Mouse (Mus musculus): ENCODE data around the gene Bud31.
"Not testable (repeated sequence)": the region's sequence is repeated elsewhere in the genome, so short reads cannot be mapped to it uniquely, and the experiment has no call there.

Bud31 gene

DNA sequence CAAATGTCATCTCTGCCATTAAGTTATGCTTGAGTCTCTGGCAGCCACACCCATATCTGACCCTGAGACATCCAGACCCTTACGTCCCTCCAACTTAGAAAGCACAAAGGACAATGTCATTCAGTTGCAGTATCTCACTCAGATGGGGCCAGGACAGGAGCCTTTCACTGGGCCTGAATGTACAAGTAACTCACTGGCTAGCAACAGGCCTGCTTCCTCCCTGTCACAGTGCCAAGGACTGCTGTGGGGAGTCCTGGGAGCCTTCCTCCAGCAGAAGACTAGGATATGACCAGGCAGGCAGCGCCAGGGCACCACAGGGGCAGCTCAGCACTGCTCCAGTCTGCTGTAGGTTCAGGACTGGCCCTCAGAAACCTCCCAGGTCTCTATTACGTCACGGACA, 11.0 kb upstream of the Bud31 start:
- DNase-seq = no peak

- DNase-seq = not testable (repeated sequence)
Measured at GRCm38 (mm10) chr5:145129773-145130172, 10.4 kb upstream of the Bud31 start.

- no peak for DNase-seq
Measured at GRCm38 (mm10) chr5:145130191-145130590, 10.0 kb upstream of the Bud31 start.

DNA sequence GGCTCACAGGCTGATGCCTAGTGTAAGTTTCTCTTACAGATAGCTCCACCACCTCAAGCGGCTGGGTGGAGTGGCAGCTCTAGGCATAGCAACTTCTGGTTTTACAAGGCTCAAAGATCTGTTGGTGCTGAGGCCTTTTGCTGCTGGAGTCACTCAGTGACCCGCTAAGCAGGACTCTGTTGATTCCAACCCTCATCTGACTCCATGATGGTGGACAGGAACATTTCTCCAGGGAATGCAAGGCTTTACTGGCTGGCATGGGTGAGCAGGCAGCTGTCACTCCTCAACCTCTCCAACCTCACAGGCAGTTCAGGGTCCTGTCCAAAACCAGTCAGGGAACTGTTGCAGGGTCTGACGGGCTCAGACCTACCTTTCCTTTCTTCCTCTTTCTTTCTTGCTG, 9.2 kb upstream of the Bud31 start:
- DNase-seq = no peak

DNA sequence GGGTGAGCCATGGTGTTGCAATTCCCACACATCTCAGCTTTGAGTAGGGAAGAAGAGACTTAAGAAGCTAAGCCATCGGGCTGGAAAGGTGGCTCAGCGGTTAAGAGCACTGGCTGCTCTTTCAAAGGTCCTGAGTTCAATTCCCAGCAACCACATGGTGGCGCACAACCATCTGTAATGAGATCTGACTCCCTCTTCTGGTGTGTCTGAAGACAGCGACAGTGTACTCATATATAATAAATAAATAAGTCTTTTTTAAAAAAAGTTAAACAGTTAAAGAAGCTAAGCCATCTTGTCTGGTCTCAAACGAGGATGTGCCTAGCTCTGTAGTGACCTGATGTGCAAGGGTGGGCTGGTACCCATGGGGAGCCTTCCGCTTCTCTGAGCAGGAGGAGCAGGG, 6.9 kb upstream of the Bud31 start:
- not testable (repeated sequence) for DNase-seq

DNA sequence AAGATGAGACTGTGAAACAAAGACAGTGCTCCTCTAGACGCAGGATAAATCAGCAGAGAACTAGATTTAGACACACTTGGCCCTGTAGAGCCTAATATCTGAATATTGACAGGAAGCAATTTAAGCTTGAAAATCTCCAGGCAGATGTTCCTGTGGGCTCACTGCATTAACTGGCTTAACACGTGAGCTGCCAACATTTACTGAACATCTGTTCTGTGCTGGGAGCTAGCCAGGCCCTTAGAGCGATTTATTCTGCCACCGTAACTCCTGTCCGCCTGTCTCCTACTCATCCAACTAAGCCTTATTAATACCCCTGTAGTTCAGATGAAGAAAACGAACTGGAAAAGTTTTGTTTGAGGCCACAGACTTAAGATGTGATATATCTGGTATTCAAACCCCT, 1.3 kb upstream of the Bud31 start:
- no peak for DNase-seq

GRCm38 (mm10) chr5:145140611-145141010, 449 bp downstream of the Bud31 start:
- DNase-seq = no peak

DNA sequence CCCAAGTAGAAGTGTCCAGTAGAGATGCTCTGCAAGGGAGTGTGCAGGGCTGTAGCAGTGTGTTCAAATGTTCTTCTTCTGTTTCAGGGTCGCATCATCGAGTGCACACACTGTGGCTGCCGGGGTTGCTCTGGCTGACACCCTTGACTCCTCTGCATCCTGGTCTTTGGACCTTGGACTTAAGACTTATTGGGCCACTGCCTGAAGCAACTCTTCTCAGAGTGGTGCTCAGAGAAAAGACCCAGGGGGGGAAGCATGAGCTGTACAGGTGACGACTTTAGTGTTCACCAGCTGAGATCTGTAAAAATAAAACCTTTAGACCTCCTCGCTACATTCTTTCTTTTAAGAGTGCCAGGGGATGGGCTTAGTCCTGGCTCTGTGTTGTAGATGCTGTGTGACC, 7.6 kb downstream of the Bud31 start:
- DNase-seq = no peak

- no peak for DNase-seq
Measured at GRCm38 (mm10) chr5:145149294-145149693, 9.1 kb downstream of the Bud31 start.

DNA sequence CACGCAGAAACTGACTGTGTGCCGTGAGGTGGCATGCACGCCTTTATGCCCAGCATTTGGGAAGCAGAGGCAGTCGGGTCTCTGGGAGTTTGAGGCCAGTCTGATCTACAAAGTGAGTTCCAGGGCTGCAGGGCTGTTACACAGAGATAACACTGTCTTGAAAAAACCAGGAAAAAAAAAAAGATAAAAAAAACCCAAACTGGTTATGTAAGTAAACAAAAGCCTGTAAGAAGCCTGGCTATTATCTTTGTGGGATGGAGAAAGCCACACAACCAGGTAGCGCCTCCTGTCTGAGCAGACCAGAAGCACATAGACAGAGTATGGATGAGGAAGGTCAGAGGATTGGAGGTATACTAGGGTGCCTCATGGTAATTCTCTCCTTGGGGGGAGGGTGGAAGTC, 12.5 kb downstream of the Bud31 start:
- no peak for DNase-seq

DNA sequence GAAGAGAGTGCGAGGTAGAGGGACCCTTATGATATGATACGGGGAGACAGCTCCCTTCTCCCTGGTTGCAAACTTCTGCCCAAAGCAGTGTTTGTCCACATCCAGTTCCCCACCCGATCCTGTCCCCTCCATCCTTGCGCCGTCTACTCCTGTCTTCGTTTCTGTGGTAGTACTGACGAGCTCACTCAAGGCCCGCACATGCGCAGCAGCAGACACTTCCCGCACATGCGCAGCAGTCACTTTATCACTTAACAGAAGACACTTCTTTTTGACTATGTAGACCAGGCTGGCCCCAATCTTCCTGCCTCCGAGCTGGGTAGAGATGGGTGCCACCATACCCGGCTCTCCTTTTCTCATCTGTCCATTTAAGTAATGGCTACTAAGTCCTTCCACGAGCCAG, 21.2 kb downstream of the Bud31 start:
- DNase-seq = no peak

DNA sequence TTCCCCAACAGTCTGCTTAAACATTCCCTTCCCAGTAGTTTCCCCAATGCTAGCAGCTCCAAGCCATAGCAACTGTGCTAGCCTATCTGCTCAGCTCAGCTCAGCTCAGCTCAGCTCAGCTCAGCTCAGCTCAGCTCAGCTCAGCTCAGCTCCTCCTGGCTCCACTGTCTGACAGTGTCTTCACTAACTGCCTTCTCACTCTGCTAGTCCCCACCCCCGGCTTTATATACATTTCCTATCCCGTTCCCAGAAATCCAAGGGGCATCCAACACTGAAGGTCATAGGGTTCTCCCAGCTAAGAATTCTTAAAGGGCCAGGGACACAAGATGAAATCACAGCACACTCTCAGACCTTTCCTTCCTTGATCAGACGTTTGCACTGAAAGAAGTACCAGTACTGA, 24.5 kb downstream of the Bud31 start:
- no peak for DNase-seq

DNA sequence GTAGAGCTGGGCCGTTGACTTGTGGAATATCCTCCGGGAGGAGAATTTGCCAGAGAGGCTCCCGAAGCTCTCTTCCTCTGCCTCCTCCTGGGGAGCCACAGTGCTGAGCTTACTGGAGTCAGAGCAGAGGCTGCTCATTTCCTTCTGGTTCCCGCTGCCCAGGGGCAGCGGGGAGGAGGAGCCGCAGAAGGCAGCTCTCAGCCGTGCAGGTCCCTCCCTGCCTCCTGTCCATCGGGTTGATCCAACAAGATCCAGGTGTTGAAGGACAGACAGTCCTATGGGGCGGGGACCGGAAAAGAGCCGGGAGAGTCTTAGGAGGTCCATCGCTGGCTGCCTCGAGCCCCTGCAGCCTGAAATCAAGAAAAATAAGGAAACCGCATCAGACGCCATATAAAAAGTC, 25.0 kb downstream of the Bud31 start:
- no peak for DNase-seq

GRCm38 (mm10) chr5:145166536-145167305, 26.6 kb downstream of the Bud31 start, which contains the start of the genes Ptcd1 and Cpsf4:
Ptcd1 (minus strand) TSS chr5:145167108.
Cpsf4 (plus strand) TSS chr5:145167213.
- peak; percentile 99 for DNase-seq

DNA sequence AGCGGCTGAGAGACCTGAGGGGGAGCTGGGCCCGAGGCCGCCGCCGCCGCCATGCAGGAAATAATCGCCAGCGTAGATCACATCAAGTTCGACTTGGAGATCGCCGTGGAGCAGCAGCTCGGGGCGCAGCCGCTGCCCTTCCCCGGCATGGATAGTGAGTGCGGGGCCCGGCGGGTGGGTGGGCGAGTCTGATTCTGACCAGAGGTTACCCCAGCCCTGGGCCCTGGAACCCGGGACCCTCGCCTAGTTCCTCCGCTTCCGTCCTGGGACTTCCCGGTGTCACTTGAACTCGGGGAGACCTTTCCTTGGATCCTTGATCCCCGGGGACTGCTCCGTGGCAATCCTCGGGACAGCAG, 27.1 kb downstream of the Bud31 start:
- DNase-seq = no peak

- peak in 1 of 2 experiments; percentile 12 for DNase-seq
Measured at GRCm38 (mm10) chr5:145178461-145178980, 38.4 kb downstream of the Bud31 start.

DNA sequence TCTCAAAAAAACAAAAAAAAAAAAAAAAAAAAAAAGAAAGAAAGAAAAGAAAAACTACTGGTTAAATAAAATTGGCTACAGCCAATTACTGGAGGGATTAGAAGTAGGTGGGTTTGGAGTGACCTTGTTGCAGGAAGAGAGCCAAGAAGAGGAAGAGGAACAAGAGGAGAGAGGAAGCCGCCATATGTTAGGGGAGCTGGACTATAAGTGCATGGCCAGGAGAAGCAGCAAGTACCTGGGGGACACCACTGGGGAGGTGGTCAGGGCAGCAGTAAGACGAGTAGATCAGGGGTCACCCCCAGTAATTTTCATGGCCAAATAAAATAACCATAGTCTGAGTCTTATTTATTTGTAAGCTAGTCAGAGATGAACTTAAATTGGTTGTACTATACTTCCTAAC, 45.1 kb downstream of the Bud31 start:
- no peak for DNase-seq

GRCm38 (mm10) chr5:145189416-145189815, 49.3 kb downstream of the Bud31 start:
- DNase-seq = no peak

DNA sequence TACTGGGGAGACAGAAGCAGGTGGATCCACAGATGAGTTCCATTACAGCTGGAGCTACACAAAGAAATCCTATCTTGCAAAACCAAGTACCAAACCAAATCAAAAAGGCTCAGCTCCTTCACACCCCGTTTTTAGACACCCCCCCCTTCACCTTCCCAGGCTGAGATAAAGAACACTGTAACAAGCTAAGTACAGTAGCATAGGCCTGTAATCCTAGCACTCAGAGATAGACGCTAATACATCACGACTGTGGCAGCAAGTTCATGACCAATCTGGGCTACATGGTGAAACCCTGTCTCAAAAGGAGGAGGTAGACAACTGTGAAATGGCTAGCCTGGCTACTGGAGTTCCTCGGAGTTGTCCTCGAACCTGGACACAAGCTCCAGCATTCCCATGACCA, 50.2 kb downstream of the Bud31 start:
- DNase-seq = no peak

DNA sequence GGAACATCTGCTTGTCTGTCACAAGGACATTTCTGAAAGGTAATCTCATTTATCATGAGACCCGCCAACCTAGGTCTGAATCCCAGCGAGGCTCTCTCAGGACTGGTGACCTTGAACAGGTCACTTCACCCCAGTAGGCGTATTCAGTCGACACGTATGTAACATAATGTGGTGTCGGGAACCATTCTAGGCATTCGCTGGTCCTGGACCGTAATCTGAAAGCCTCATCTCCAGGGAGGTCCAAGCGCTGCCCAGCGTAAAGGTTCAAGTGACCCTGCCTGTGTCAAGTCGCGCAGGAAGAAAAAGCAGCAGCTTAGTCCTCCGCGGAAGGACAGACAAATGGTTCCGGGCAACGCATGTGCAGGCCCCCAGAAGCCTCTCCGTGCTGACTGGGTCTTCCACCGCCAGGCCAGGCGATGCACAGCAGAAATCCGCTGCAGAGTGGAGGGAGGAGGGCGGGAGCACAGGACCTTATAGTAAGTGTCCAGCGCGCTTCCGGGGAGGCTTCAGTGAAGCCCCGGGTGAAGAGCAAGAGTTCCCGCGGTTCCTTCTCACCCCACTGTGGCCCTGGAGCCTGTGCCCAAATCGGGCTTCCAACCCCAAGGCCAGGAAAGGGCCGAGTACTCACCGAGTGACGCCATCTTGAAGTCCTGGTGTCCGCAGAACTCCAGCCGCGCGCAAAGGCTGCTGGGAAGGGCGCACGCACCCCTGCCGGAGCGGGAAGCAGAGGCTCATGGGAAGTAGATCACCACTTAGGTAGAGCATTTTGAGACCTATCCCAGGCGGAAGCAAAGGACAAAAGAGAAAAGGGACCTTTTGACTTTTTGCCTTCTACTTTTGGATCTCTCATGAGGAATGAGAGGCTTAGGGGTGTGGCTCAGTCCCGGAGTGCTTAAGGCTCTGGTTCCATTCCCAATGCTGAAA, 51.0 kb downstream of the Bud31 start:
- peak; percentile 91 to 94 for DNase-seq

DNA sequence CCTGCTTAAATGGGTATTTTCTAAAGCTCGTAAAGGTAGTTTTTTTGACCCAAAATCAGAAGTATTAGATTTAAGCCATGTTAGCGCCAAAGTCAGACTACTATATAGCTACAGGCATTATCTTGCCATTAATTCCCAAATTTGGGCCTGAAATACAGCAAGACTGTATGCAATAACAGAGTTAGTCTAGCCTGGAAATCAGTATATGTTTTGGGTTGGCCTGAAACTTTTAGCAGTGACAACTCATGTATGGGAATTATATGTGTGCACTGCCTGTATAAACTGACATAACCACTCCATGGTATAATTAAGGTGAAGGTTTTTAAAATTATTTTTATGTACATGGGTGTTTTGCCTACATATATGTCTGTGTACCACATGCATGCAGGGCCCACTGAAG, 51.8 kb downstream of the Bud31 start, which contains the start of gene Atp5j2:
TSS of gene Atp5j2 (minus strand) at position 101 of the 400 bp plus-strand sequence.
- no peak for DNase-seq

Measured in lung, adult 18-20 months (tissue).